In genomic region chr5:119670566-119671108, GRCm38 (mm10) we compare ENCODE assay signal across 7 mouse cellular contexts. TPM values are rescaled to one million over a fixed set of nuclear protein-coding genes. Genes with fewer than 3 reads are reported as not detected.
DNase-seq lines count a peak whose midpoint lies in the region; ATAC-seq lines count a peak whose summit lies in the region.

Gene Tbx3 (plus strand): TSS chr5:119670669.

- H3K4me3 ChIP-seq in embryonic facial prominence, embryonic 10.5 days: peak within 1 kb of the TSS; percentile 69
- peak within 1 kb of the TSS; percentile 72 for H3K4me3 ChIP-seq in intestine, embryonic 16.5 days (ENCODE audit: low read length)
- peak within 1 kb of the TSS; percentile 25 for H3K4me3 ChIP-seq in midbrain, embryonic 11.5 days (ENCODE audit: low read depth, low read length)

- peak within 1 kb of the TSS; percentile 93 for H3K27ac ChIP-seq in embryonic facial prominence, embryonic 10.5 days (replicated peaks)
- H3K27ac ChIP-seq in intestine, embryonic 16.5 days (ENCODE audit: low read length): peak within 1 kb of the TSS; percentile 99
- H3K27ac ChIP-seq in midbrain, embryonic 11.5 days (ENCODE audit: low read depth, low read length): no peak within 1 kb of the TSS

- peak within 1 kb of the TSS; percentile 92 for H3K4me2 ChIP-seq in intestine, embryonic 16.5 days (ENCODE audit: low read depth, low read length)
- peak within 1 kb of the TSS; percentile 56 for H3K4me2 ChIP-seq in midbrain, embryonic 11.5 days

- H3K36me3 ChIP-seq in embryonic facial prominence, embryonic 10.5 days (replicated peaks): 0 out of 2 replicates have a peak, but pooled peaks cover 4% of the 10 kb centered on the region
- 0 out of 2 replicates have a peak, but pooled peaks cover 3% of the 10 kb centered on the region for H3K36me3 ChIP-seq in intestine, embryonic 16.5 days (ENCODE audit: control insufficient read depth, insufficient read depth, low read length)
- no peaks in the 10 kb centered on the region for H3K36me3 ChIP-seq in midbrain, embryonic 11.5 days (ENCODE audit: control insufficient read depth, insufficient read depth, low read length)

- peak; percentile 92 for ATAC-seq in granulocyte monocyte progenitor cell, adult 5-6 weeks (replicated peaks; ENCODE audit: poor library complexity, severe bottlenecking)
- peak; percentile 96 for ATAC-seq in intestine, embryonic 16.5 days
- peak; percentile 96 for ATAC-seq in midbrain, embryonic 11.5 days (ENCODE audit: low FRiP score)

- intact Hi-C loops in left cerebral cortex, postnatal 25 days (cut with DNase I): loop anchor here (5.0 kb wide), 2 partner anchors 767 to 793 kb away; no protein-coding TSS in a partner anchor

- peaks cover 99% of the 10 kb centered on the region for H3K27me3 ChIP-seq in embryonic facial prominence, embryonic 10.5 days (replicated peaks; ENCODE audit: low read depth, poor library complexity, severe bottlenecking)
- peaks cover 15% of the 10 kb centered on the region; the same call in 1 of the 2 replicates for H3K27me3 ChIP-seq in intestine, embryonic 16.5 days (replicated peaks; ENCODE audit: control insufficient read depth, insufficient read depth, low read length)
- peaks cover 98% of the 10 kb centered on the region for H3K27me3 ChIP-seq in midbrain, embryonic 11.5 days (ENCODE audit: control insufficient read depth, insufficient read depth, low read length)

- peak; percentile 93 for DNase-seq in adrenal gland, postnatal 25 days
- peak; percentile 95 for DNase-seq in embryonic facial prominence, embryonic 10.5 days (ENCODE audit: low spot score)
- peak; percentile 54 to 69 for DNase-seq in left cerebral cortex, postnatal 25 days (ENCODE audit: low spot score in 2 of 2)
- peak; percentile 98 for DNase-seq in midbrain, embryonic 11.5 days (ENCODE audit: low spot score, missing footprints)
- DNase-seq in spleen, postnatal 36 days (ENCODE audit: low spot score in 2 of 2): peak; percentile 29 to 41

- peaks cover 67% of the 10 kb centered on the region for H3K4me1 ChIP-seq in embryonic facial prominence, embryonic 10.5 days
- H3K4me1 ChIP-seq in intestine, embryonic 16.5 days (ENCODE audit: control insufficient read depth, insufficient read depth, low read length): peaks cover 26% of the 10 kb centered on the region
- H3K4me1 ChIP-seq in midbrain, embryonic 11.5 days (ENCODE audit: control insufficient read depth, insufficient read depth, low read length): peaks cover 13% of the 10 kb centered on the region

- under 1% methylated on average over 43 of the region's 43 CpGs for WGBS in embryonic facial prominence, embryonic 10.5 days
- WGBS in intestine, embryonic 16.5 days: under 1% methylated on average over 42 of the region's 43 CpGs
- WGBS in midbrain, embryonic 11.5 days: under 1% methylated on average over 43 of the region's 43 CpGs

- H3K9me3 ChIP-seq in embryonic facial prominence, embryonic 10.5 days: no peaks in the 10 kb centered on the region
- H3K9me3 ChIP-seq in intestine, embryonic 16.5 days (ENCODE audit: control insufficient read depth, low read length): no peaks in the 10 kb centered on the region
- no peaks in the 10 kb centered on the region for H3K9me3 ChIP-seq in midbrain, embryonic 11.5 days (ENCODE audit: control insufficient read depth, low read length)

- peak within 1 kb of the TSS; percentile 92 for H3K9ac ChIP-seq in intestine, embryonic 16.5 days (ENCODE audit: low read depth, low read length)
- peak within 1 kb of the TSS; percentile 48 for H3K9ac ChIP-seq in midbrain, embryonic 11.5 days (ENCODE audit: low read length)

RNA-seq across cellular contexts. Expression of gene Tbx3, which starts in this region (rescaled TPM):
- 215 and 277 TPM in 2 replicates for total RNA-seq in adrenal gland, postnatal 25 days (2021)
- 58.3 and 64.8 TPM in 2 replicates for polyA plus RNA-seq in embryonic facial prominence, embryonic 10.5 days (2016; fragmentation: Nextera tagmentation; extraction: Ambion mirVana)
- total RNA-seq in granulocyte monocyte progenitor cell, adult 5-6 weeks (2014; fragmentation: Nextera tagmentation): not detected in 2 replicates
- total RNA-seq in granulocyte monocyte progenitor cell, adult 5-6 weeks (2017): not detected in 2 replicates
- polyA plus RNA-seq in intestine, embryonic 16.5 days (2015; fragmentation: Nextera tagmentation; extraction: Ambion mirVana): 37.5 and 44.6 TPM in 2 replicates
- total RNA-seq in left cerebral cortex, postnatal 25 days (2021): 1 to 10 TPM; 2.4 to 3.2 TPM
- 1.3 and 1.4 TPM in 2 replicates for polyA plus RNA-seq in midbrain, embryonic 11.5 days (2014; fragmentation: Nextera tagmentation; extraction: Ambion mirVana)

Comparison
In these comparisons a context has a peak if more than half of its experiments do, and no peak if none do; other contexts are left out.
1. RNA of gene Tbx3 (total RNA-seq): 215 to 277 TPM in adrenal gland, postnatal 25 days; 2.4 to 3.2 TPM in left cerebral cortex, postnatal 25 days and not detected in granulocyte monocyte progenitor cell, adult 5-6 weeks; every median in the first group is over 10 times any median in the second.
2. RNA of gene Tbx3 (polyA plus RNA-seq): 58.3 to 64.8 TPM in embryonic facial prominence, embryonic 10.5 days and 37.5 to 44.6 TPM in intestine, embryonic 16.5 days; 1.3 to 1.4 TPM in midbrain, embryonic 11.5 days; every median in the first group is over 10 times any median in the second.
3. Peak in ATAC-seq in granulocyte monocyte progenitor cell, adult 5-6 weeks; RNA of the gene not detected or under 1 TPM.
4. DNase-seq: peak in every context shown above with its lines; median percentile 98 in midbrain, embryonic 11.5 days; 95 in embryonic facial prominence, embryonic 10.5 days; 93 in adrenal gland, postnatal 25 days; 62 in left cerebral cortex, postnatal 25 days; 35 in spleen, postnatal 36 days.
5. Peak in every context shown above with its lines, with median percentiles within 50 percentile points of each other: H3K4me3 ChIP-seq and ATAC-seq.